Mouse (Mus musculus): ENCODE data around the gene Fbxw7. TPM values are rescaled to one million over a fixed set of nuclear protein-coding genes. Genes with fewer than 3 reads are reported as not detected.

The Fbxw7 gene
- polyA plus RNA-seq, 1 experiment: 167 TPM

- H3K4me1 ChIP-seq (ENCODE audit: control insufficient read depth, insufficient read depth, low read length): no peaks in the 10 kb centered on the region
- peak; percentile 98 for TF ChIP-seq POLR2A (IDR thresholded peaks at IDR 0.05; ENCODE audit: extremely low read depth, insufficient read depth, low read length)
- no peak for TF ChIP-seq CTCF (IDR thresholded peaks at IDR 0.05; ENCODE audit: extremely low read depth, insufficient read depth, low read length)
- peak overlapping the region; percentile 78 for H3K27ac ChIP-seq (ENCODE audit: insufficient read depth, low read length)
- H3K4me3 ChIP-seq (ENCODE audit: insufficient read depth, low read length): peak overlapping the region; percentile 80
These were observed 137.1 kb downstream of the Fbxw7 start for GRCm38 (mm10) chr3:84952135-84952534.

- Histone ChIP-seq H3K27ac (ENCODE audit: insufficient read depth, low read length) (peak overlapping the region; percentile 78), H3K4me1 (ENCODE audit: control insufficient read depth, insufficient read depth, low read length) (peaks cover 2% of the 10 kb centered on the region; the same call in 1 of the 2 replicates), H3K4me3 (ENCODE audit: insufficient read depth, low read length) (peak overlapping the region; percentile 80)
- TF ChIP-seq POLR2A (IDR thresholded peaks at IDR 0.05; ENCODE audit: extremely low read depth, insufficient read depth, low read length) (0 out of 2 replicates have a peak, but pooled peaks have one; percentile 15), CTCF (IDR thresholded peaks at IDR 0.05; ENCODE audit: extremely low read depth, insufficient read depth, low read length) (no peak)
These were observed 137.6 kb downstream of the Fbxw7 start for GRCm38 (mm10) chr3:84952585-84953187.

GRCm38 (mm10) chr3:84955011-84955775 is 140.1 kb downstream of the Fbxw7 start:
- Histone ChIP-seq H3K4me1 (ENCODE audit: control insufficient read depth, insufficient read depth, low read length) (peaks cover 4% of the 10 kb centered on the region; the same call in 1 of the 2 replicates), H3K4me3 (ENCODE audit: insufficient read depth, low read length) (peak overlapping the region; percentile 80), H3K27ac (ENCODE audit: insufficient read depth, low read length) (no peak overlapping the region)
- TF ChIP-seq CTCF (IDR thresholded peaks at IDR 0.05; ENCODE audit: extremely low read depth, insufficient read depth, low read length) (no peak), POLR2A (IDR thresholded peaks at IDR 0.05; ENCODE audit: extremely low read depth, insufficient read depth, low read length) (no peak)

DNA sequence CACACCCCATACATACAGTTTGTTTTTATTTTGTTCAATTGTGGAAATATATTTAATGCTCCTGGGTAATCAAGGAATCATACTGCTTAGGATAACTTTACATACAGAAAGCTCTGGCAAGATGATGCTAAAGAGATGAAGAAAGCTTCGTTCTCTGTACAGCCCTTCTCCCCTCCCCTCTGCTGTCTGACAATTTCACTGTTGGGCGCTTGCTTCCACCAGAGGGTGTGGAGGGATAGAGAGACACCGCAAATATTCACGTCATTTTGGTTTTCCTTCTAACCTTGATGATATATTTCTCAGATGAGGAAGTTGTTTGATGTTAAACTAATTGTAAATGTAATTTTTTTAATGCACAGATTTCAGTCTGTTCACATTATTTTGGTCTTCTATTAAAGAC is 140.8 kb downstream of the Fbxw7 start:
- Histone ChIP-seq H3K4me1 (ENCODE audit: control insufficient read depth, insufficient read depth, low read length) (peaks cover 6% of the 10 kb centered on the region; the same call in 1 of the 2 replicates), H3K4me3 (ENCODE audit: insufficient read depth, low read length) (peak overlapping the region; percentile 80), H3K27ac (ENCODE audit: insufficient read depth, low read length) (no peak overlapping the region)
- TF ChIP-seq POLR2A (IDR thresholded peaks at IDR 0.05; ENCODE audit: extremely low read depth, insufficient read depth, low read length) (0 out of 2 replicates have a peak, but pooled peaks have one; percentile 32), CTCF (IDR thresholded peaks at IDR 0.05; ENCODE audit: extremely low read depth, insufficient read depth, low read length) (peak; percentile 29)

DNA sequence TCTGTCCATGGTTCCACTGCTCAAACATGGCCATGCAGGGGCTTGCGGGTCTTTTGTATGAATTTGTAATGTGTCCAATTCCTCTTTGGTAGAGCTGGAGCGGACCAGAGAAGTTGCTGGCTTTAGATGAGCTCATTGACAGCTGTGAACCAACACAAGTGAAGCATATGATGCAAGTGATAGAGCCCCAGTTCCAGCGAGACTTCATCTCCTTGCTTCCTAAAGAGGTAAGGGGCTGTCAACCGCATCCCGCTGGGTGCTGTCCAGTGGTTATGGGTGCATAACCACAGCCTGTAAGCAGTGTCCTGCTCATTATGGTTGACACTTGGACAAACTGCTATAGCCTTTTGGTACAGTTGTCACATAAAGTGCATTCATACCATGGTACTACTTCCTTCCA is 150.1 kb downstream of the Fbxw7 start:
- Histone ChIP-seq H3K4me3 (ENCODE audit: insufficient read depth, low read length) (no peak overlapping the region), H3K4me1 (ENCODE audit: control insufficient read depth, insufficient read depth, low read length) (peaks cover 14% of the 10 kb centered on the region), H3K27ac (ENCODE audit: insufficient read depth, low read length) (no peak overlapping the region)
- TF ChIP-seq CTCF (IDR thresholded peaks at IDR 0.05; ENCODE audit: extremely low read depth, insufficient read depth, low read length): no peak
- TF ChIP-seq POLR2A (IDR thresholded peaks at IDR 0.05; ENCODE audit: extremely low read depth, insufficient read depth, low read length): no peak

DNA sequence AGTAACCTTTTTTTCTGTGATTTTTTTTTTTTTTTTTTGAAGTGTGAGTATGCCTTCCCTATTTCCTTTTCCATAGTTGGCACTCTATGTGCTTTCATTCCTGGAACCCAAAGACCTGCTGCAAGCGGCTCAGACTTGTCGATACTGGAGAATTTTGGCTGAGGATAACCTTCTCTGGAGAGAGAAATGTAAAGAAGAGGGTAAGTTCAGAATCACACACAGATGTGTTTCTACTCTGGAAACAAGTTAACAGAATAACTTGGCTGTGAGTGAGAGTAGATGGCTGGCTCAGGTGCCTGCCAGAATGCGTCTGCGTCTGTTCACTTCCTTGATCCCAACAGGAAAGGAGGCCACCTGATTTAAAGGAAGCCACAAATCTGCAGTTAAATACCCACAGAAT is 152.3 kb downstream of the Fbxw7 start:
- no peak overlapping the region for H3K27ac ChIP-seq (ENCODE audit: insufficient read depth, low read length)
- no peak overlapping the region for H3K4me3 ChIP-seq (ENCODE audit: insufficient read depth, low read length)
- TF ChIP-seq POLR2A (IDR thresholded peaks at IDR 0.05; ENCODE audit: extremely low read depth, insufficient read depth, low read length): no peak
- TF ChIP-seq CTCF (IDR thresholded peaks at IDR 0.05; ENCODE audit: extremely low read depth, insufficient read depth, low read length): no peak
- H3K4me1 ChIP-seq (ENCODE audit: control insufficient read depth, insufficient read depth, low read length): peaks cover 19% of the 10 kb centered on the region

DNA sequence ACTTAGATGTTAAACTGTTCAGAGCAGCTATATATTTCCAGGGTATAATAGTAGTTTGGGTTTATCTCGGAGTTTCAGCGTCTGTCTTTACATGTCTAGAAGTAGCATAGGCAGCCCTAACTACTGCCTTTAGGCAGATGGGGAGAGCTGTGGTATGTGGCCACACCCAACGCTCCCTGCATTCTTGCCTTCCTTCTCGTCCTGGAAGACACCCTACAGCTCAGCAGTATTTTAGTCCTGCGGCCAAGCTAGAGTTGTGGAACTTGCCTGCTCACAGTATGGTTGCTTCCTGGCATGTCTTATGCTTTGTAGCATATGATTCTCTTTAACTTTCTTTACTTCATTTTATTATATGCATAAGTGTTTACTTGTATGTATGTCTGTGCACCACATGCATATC is 156.5 kb downstream of the Fbxw7 start:
- Histone ChIP-seq H3K4me3 (ENCODE audit: insufficient read depth, low read length) (no peak overlapping the region), H3K27ac (ENCODE audit: insufficient read depth, low read length) (no peak overlapping the region), H3K4me1 (ENCODE audit: control insufficient read depth, insufficient read depth, low read length) (peaks cover 23% of the 10 kb centered on the region)
- no peak for TF ChIP-seq POLR2A (IDR thresholded peaks at IDR 0.05; ENCODE audit: extremely low read depth, insufficient read depth, low read length)
- no peak for TF ChIP-seq CTCF (IDR thresholded peaks at IDR 0.05; ENCODE audit: extremely low read depth, insufficient read depth, low read length)

- no peak overlapping the region for H3K4me3 ChIP-seq (ENCODE audit: insufficient read depth, low read length)
These were observed 157.8 kb downstream of the Fbxw7 start for GRCm38 (mm10) chr3:84972881-84973280.

DNA sequence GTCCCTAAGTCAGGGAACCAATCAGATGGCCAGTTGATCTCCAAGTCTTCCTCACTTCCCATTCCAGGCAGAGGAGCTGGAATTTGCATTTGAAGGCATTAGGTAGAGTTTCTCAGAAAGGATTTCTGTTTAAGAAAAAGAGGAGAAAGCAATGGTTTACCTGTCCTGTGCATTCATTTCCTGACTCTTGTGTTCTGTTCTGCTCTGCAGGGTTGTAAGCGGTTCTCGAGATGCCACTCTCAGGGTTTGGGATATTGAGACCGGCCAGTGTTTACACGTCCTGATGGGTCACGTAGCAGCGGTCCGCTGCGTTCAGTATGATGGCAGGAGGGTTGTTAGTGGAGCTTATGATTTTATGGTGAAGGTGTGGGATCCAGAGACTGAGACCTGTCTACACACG is 159.1 kb downstream of the Fbxw7 start:
- no peak overlapping the region for H3K4me3 ChIP-seq (ENCODE audit: insufficient read depth, low read length)
- H3K27ac ChIP-seq (ENCODE audit: insufficient read depth, low read length): peak overlapping the region; percentile 3; the same call in 1 of the 2 replicates
- TF ChIP-seq CTCF (IDR thresholded peaks at IDR 0.05; ENCODE audit: extremely low read depth, insufficient read depth, low read length) (no peak), POLR2A (IDR thresholded peaks at IDR 0.05; ENCODE audit: extremely low read depth, insufficient read depth, low read length) (no peak)
- H3K4me1 ChIP-seq (ENCODE audit: control insufficient read depth, insufficient read depth, low read length): peaks cover 20% of the 10 kb centered on the region

More at GRCm38 (mm10) chr3:84972881-84973280, 157.8 kb downstream of the Fbxw7 start:
- Histone ChIP-seq H3K4me1 (ENCODE audit: control insufficient read depth, insufficient read depth, low read length) (peaks cover 23% of the 10 kb centered on the region), H3K27ac (ENCODE audit: insufficient read depth, low read length) (0 out of 2 replicates have a peak overlapping the region, but pooled peaks have one; percentile 39)
- TF ChIP-seq POLR2A (IDR thresholded peaks at IDR 0.05; ENCODE audit: extremely low read depth, insufficient read depth, low read length): no peak
- no peak for TF ChIP-seq CTCF (IDR thresholded peaks at IDR 0.05; ENCODE audit: extremely low read depth, insufficient read depth, low read length)
